Mouse (Mus musculus): ENCODE data around the gene Gm9573.

Gene Gm9573

DNA sequence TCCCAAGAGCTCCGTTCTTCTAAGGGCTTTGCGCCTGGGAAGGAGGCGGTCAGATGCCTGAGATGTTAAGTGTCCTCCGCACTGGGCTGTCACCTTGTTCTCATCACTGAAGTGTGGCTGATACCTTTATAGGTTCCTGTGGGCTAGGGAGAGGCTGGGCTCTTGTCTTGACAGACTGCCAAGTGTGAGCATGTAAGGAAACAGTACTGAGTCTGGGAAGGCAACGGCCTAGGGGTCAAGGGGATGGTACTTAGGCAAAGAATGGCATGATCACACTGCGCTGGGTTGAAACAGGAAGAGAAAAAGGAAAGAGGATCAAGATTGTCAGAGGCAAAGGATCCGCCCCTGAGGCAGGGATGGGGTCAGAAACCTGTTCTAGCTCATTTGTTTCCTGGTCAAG, at the start of gene Gm9573:
Gene Gm9573 (minus strand): TSS at position 101 of the 400 bp plus-strand sequence.
- no peak for DNase-seq

DNA sequence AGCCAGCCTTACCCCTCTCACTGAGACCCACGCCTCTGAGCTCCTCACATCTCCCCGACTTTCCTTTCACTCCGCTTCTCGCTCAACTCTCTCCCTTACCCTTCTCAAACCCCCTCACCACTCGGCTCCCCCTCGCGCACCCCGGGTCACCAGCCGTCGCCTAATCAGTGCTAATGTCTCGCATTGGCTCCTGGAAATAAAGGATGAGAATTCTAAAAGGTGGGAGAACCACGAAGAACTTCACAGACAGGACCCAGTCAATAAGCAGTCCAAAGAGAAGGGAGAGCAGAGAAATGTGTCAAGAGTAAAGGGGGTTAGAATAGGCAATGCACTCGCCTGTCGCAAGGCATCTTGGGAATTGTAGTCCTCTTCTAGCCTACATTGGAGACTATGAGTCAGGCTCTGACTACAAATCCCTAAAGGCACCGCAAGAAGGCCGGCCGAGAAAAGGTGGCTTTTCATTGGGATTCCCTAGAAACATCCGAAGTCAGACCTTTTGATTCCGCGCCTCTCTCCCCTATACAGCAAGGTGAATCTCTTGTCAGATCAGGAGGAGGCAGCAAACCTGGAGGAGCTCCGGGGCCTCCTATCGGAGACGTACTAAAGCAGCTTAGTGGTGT, 47.1 kb upstream of the Gm9573 start, which contains the start of gene Gtf2h4:
Gene Gtf2h4 (minus strand): TSS at position 324 of the 620 bp plus-strand sequence.
- DNase-seq: peak; percentile 83

DNA sequence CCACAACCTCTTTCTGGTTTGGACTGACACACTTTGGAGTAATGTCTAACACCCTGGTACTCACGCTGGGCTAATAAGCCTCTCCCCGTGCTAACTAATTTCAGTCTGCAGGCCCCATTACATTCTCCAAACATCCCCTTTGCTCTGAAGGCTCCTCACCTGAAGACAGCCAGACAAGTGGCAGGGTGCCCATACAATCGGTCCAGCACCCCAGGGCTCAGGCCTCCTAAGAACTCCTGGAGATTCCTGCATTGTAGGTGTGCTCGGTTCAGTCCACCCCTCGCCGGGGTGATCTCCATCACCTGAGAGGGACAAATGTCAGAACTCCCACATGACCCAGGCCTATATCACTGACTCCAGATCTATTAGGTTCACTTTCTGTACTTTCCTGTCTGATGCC, 46.1 kb upstream of the Gm9573 start:
- DNase-seq: no peak

DNA sequence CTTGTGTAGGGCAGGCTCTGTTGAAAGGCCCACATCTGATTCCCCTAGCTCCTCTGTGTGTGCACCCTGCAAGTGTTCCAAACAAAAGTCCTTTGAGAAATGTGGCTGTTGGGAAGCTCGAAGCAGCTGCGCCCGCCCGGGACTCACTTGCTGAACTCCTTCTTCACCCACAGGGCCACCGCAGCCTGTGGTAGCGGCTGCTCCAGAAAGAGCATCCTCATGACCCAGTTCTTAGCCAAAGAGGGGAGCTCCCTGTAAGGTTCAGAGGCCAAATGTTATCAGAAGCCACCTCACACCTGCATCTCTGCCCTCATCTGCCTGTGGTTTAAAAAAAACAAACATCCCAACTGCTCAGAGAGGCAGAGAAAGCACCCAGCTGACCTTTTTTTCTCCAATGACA, 45.4 kb upstream of the Gm9573 start:
- no peak for DNase-seq

DNA sequence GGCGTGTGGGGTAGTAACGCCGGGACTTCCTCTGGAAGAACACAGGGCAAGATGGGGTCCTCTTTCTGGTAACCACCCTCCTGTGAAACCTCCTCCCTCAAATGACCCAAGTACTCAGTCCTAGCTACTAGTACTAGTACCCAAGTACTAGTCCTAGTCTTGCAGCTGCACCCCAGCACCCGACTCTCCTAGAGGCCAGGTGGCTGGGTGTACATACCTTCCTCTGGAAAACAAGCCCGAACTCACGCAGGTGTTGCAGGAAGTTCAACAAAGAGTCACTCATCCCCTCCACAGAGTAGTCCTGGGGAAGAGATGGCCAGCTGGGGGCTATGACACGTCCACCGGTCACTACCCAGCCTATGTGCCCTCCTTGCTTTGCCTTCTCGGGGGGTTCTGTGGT, 43.3 kb upstream of the Gm9573 start:
- no peak for DNase-seq

DNA sequence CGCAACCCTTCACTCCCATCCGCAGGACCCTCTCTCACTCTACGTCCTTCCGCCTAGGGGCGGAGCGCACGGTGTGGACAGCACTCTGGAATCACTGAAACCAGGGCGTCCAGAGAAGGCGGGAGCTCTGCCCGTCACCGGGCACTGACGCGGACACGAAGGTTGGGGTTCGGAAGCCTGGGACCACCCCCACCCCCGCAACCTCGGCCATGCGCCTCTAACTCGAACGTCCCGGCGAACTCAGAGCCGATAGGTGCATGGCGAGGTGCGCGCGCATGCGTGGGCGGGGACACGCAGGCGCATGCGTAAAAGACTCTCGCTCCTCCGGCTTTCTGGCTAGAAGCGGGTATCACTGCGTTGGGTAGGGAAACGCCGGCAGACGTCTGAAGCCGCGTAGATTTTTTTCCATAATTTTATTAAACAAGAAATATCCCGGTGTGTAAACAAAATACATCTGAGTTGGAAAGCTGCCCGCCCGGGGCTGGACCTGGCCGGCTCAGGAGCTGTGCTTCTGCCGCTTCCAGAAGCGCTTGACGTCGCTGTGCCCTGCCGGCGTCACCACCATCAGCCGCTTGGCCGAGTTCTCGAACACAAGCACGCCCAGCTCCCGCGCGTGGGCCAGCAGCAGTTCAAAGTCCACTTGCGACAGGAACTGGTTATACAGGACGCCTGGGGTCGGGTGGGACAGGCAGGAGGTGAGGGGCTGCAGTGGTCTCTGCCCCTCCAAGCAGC, 41.1 kb upstream of the Gm9573 start, which contains the start of gene Vars2:
Gene Vars2 (minus strand): TSS at position 259 of the 732 bp plus-strand sequence.
- DNase-seq: peak; percentile 97

DNA sequence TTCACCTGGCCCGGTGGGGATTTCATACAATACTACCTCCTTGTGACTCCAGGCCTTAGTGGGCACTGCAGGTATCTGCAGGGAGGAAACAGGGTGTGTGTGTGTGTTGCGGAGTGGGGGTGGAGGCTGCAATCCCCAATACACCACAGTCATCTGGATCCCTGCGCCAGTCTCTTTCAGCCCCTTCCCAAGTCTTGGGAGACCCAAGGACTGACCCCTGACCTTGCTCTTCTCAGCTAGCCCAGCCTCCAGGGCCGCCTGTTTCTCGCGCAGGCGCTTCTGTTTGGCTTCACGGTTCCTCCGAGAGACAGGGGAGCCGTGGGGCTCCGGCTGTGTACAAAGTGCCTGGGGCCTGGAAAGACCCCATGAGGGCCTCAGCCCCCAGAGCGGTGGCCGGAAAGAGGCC, 40.4 kb upstream of the Gm9573 start:
- peak; percentile 38 for DNase-seq

DNA sequence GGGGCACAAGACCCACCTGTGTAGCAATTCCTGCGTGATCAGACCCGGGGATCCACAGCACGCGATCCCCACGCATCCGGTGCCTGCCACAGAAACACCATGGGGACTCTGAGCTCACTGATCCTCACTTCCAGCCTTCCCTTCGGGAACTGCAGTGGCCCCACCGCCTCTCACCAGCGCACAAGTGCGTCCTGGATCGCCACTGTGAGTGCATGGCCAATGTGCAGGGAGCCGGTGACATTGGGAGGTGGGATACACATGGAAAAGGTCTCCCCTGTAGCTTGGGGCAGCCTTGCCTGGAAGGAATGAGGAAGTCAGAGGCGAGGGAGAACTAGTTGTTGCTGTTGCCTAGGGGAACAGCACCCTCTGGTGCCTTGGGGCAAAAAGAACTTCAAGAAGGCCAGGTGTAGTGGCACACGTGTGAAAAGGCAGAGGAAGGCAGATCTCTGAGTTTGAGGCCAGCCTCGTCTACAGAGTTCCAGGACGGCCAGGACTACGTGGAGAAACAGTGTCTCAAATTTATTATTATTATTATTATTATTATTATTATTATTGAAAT, 39.6 kb upstream of the Gm9573 start:
- DNase-seq: peak; percentile 40

DNA sequence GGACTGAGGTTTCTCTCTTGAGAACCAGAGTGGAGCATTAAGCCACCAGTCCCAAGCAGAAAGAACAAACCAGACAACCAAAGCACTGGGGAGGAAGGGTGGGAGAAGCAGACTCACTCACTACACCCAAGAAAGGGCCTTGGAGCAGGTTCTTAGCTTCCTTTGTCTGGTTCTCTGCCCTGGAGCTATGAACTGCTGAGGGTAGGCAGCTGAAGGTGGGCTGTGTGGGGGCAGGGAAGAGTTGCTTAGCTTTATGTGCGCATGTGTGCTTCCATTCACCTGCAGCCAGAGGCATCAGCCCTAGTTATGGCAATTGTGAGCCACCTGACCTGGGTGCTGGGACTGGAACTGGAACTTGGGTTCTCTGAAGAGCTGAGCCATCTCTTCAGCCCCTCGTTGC, 26.6 kb upstream of the Gm9573 start:
- DNase-seq: no peak

DNA sequence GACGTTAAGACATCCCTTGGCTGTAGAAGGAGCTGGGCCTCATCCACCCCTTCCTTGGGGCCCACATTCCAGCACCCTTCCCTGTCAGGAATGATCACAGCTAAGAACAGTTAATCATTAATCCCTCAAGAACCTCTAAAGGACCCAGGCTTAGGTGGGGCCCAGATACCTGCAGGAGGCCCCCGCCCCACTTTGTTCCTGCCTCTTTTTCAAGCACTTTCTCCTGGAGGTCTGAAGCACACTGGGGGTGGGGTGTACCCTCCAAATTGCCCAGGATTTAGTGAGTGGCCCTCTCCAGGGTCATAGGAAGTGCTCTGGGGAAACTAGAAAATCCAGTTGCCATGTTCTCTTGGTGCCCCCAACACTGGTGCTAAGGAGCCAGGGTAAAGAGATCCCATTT, 23.0 kb upstream of the Gm9573 start:
- no peak for DNase-seq

DNA sequence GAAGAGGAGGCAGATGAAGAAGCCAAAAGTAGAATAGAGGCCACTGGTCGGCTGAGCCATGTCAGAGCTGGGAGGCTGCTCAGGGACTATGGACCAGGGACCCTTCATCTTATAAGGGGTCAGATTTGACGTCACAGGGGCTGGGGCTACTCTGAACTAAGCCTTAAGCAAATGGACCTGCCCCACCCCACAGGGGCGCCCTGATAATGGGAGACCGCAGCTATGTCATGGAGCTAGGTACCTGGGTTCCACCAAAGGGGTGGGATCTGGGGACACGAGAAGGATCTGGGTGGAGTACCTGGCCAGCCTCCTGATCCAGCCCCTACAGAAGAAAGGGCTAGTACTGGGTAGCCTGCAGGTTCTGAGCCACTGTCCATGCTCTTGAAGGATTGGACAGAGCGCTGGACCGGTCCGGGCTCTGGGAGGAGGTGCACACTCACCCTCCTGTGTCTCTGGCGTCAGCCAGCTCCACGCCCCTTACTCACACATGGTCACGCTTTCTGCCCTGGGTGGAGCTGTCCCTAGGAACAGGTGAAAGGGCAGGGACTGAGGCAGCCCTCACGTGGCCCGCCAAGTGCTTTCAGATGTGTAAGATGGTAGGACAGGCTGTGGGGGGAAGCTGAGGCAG, 17.3 kb upstream of the Gm9573 start, which contains the start of gene Mucl3:
Gene Mucl3 (minus strand): TSS at position 87 of the 628 bp plus-strand sequence.
- no peak for DNase-seq

DNA sequence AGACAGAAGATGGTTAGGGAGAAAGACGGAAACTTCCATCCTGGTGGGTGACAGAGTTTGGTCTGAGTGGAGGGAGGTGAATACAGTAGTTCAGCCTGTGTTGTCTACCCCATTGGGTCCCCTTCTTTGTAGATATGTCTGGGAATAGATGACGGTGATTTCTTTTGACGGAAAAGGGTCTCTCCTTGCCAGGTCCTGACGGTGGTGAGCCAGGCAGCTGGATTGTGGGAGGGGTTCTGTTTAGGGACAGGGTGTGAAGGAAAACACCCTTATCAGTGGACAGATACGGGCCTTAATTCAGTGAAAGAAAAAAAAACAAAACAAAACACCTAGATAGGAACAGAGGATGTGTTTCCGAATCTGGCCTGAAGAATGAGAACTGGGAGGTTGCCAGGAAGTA, 12.9 kb upstream of the Gm9573 start:
- no peak for DNase-seq

DNA sequence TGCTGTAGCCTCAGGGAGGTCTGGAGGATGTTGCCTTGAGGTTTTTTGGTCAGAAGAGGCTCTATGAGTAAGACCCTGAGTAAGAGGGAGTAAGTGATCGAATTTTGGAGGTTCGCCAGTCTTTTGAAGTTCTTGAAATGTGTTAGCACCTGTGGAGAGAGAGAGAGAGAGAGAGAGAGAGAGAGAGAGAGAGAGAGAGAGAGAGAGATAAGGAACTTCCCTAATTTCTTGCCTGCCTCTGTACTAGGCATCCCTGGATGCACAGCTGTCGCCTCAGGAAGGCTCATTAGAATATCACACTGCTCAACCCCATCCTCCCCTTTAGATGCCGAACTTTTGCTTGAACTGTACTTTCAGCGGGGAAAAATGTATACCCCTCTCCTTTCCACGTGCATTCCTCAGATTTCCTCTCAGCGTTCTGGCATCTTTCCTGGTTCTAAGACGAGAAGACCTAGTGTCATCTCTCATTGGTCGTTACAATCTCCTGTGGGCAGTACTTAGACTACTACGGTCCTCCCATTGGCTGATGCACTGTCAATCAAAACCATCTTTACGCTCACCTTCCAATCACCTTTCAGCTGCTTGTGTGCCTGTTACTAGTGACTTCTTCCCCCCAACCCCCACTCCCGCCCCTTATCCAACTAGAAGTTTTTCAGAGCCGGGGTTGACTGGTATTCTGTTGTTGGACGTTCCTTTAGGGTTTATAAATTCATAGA, 12.2 kb upstream of the Gm9573 start:
- peak; percentile 43 for DNase-seq

DNA sequence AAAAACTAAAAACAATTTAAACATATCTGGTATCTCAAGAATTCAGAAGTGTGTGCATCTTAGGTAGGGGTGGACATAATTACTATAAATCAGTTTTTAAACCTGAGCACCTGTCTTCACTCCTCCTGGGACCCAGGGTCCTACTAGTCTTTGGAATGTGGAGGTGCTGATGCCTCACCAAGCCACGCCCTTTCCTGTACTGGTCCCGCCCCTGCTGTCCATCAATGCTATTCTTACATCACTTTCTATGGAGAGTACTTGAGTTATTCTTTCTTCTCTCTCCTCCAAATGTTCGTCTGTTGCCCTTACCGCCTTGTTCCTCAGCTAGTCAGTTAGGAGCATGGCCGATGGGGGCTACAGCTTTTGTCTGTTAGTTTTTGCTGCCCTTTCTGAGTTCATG, 9.9 kb upstream of the Gm9573 start:
- DNase-seq: peak; percentile 37

DNA sequence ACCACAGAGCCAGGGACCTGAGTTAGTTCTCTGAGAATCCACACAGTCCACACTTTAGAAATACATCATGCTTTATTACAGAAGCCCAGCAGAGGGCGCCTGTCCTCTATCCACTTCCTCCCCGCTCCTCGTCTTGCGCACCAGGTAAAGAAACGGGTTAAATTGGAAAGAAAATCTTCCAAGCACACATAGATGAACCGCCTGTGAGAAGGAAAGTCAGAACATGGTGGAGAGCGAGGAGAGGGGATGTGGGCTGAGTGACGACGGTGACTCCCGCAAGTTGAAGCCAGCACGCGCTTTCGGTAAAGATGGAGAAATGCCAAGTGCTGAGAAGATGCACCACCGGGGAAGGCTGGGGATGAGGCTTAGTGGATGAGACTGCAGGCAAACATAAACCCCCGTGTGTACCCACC, 9.3 kb upstream of the Gm9573 start:
- DNase-seq: peak; percentile 80

DNA sequence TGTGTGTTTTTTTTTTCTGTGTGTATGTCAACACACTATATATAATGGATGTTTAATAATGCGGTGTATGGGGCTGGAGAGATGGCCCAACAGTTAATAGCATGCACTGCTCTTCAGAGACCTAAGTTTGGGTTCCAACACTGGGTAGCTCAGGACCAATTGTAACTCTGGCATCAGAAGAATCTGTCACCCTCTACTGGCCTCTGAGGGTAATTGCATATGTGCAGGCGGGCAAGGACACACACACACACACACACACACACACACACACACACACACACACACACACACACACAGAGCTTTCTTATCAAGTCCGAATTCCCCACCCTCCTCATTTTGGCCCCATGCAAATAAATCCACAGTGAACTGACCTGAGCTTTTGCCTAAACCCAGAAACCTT, 8.8 kb upstream of the Gm9573 start:
- DNase-seq: no peak

DNA sequence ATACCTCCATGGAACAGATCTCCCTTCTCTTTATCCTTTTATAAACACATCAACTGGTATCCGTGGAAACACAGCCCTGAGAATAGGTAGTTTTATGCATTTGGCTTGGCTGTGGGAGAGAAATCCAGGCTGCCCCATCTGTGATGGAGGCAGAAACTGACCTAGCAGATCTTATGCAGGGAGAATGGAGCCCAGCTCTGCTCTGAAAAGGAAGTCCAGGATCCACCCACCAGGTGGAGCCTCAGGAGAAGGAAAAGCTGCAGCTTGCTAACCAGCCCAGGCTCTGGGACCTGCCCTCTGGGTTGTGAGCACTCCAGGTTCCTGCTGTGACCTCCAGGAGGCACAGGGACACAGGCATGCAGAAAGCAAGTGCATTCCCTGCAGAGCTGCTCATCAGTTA, 7.6 kb upstream of the Gm9573 start:
- DNase-seq: peak; percentile 59

DNA sequence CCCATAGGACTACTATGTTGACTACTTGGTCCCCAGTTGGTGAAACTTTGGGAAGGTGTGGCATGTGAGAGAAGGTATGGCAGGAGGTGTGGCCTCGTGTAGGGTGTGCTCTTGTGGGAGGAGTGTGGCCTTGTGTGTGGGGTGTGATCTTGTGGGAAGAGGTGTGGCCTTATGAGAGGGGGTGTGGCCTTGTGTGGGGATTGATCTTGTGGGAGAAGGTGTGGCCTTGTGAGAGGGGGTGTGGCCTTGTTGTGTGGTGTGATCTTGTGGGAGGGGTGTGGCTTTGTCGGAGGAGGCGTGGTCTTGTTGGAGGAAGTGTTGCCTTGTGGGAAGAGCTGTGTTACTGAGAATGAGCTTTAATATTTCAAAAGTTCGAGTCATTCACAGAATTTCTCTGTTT, 9.3 kb downstream of the Gm9573 start:
- no peak for DNase-seq

DNA sequence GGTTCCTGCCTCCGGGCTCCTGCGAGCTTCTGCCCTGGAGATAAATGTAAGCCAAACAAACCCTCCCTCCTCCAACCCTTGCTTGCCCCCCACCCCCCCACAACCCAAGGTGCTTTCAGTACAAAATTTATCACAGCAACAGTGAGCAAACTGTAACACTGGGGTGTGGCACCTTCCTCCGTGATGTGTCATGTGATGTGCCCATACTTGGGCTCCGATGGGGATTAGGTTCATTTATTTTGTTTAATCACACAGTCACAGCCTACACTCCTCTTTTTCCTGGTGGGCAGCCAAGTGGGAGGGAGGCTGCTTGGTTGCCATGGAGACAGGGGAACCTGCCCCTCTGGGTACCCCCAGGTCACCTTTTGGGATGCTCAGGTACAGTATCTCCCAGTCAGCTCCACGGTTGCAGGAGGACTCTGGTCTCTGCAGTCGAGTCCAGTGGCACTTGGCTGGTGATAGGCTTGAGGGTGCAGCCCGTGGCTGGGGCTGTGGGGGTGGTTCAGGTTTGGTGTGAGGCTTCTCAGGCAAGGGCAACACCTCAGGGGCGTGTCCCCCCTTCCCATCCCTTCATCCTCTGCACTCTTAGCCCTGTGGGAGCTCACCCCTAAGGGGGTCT, 24.6 kb downstream of the Gm9573 start:
- DNase-seq: no peak

DNA sequence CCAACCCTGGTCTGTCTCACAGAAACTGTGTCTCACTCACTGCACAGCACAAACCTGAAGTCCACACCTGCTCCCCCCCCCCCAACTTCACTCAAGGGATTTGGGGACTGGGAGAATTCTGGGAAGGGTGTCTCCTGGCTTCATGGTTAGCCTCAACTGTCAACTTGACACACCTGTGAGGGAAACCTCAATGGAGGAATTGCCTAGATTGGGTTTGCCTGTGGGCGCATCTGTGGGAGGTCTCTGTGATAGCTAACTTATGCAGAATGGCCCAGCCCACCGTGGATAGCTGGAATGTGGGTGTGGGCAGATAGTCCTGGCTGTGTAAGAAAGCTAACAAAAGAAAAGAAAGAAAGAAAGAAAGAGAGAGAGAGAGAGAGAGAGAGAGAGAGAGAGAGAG, 25.2 kb downstream of the Gm9573 start, which contains the start of gene Sfta2:
Gene Sfta2 (plus strand): TSS at position 301 of the 400 bp plus-strand sequence.
- DNase-seq: no peak

DNA sequence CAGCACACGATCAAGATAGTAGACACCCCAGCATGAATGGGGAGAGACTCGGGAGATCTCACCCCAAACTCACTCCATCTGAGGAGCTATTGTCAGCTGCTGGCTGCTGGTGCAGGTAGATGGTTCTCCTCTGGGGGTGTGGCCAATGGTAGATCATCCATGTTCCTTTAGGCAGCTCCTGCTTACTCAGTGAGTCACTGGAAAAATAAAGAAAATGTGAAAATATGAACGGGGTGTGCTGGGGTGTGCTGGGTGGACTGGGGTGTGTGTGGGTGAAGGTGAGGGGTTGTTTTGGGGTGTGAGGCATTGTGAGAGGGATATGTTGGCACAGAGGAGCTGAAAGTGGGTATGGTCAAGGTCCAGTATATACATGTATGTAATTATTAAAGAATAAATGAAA, 29.0 kb downstream of the Gm9573 start:
- DNase-seq: no peak

DNA sequence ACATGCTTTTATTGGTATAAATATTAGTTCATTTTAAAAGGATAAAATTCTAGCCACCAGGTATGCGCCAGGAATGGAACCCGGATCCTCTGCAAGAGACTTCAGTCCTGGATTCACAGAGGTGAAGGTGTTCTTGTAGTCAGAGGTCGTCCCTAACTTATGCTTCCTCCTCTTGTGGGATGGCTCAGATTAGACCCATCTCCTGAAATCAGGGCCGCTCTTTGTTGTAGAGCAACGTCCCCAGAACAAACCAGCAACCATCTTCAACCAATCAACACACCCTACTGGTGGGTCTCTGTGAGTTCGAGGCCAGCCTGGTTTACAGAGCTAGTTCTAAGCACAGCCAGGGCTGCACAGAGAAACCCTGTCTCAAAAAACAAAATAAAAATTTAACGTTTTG, 32.0 kb downstream of the Gm9573 start:
- no peak for DNase-seq

Data from right cerebral cortex, postnatal 14 days (tissue).